Mouse (Mus musculus) ES-Bruce4 (cell line): ENCODE results near the gene Ifitm6. TPM values are rescaled to one million over a fixed set of nuclear protein-coding genes. Genes with fewer than 3 reads are reported as not detected.
A peak's percentile ranks its signal among the peaks of the same experiment; 100 is the strongest.
"Not testable (repeated sequence)": the region's sequence is repeated elsewhere in the genome, so short reads cannot be mapped to it uniquely, and the experiment has no call there.

Experiments used
- H3K27ac ChIP-seq: 2 replicates; pipeline ENCODE4 v1.5.1; 2012; ENCODE audit warnings: low read length, inconsistent platforms; ENCODE audit not compliant: insufficient read depth
- H3K27me3 ChIP-seq: 2 replicates; pipeline ENCODE4 v1.6.1; 2012; ENCODE audit warnings: mild to moderate bottlenecking, low read length, inconsistent platforms; ENCODE audit not compliant: control insufficient read depth, poor library complexity, insufficient read depth, severe bottlenecking
- H3K36me3 ChIP-seq: 2 replicates; pipeline ENCODE4 v1.6.1; 2012; ENCODE audit warnings: inconsistent platforms, mild to moderate bottlenecking, low read length, moderate library complexity; ENCODE audit not compliant: control insufficient read depth, poor library complexity, insufficient read depth, severe bottlenecking
- H3K4me1 ChIP-seq: one replicate; pipeline ENCODE4 v1.8.1; 2011; ENCODE audit warnings: low read length; ENCODE audit not compliant: control insufficient read depth, insufficient read depth
- H3K4me3 ChIP-seq: 2 replicates; pipeline ENCODE4 v1.5.1; 2011; ENCODE audit warnings: low read depth, mild to moderate bottlenecking, low read length
- H3K9ac ChIP-seq: 2 replicates; pipeline ENCODE4 v1.6.1; 2012; ENCODE audit warnings: low read depth, mild to moderate bottlenecking, inconsistent platforms; ENCODE audit not compliant: poor library complexity, severe bottlenecking
- H3K9me3 ChIP-seq: replicated peaks from 2 replicates; pipeline ENCODE4 v1.6.1; 2012; ENCODE audit warnings: mild to moderate bottlenecking, low read length, inconsistent platforms; ENCODE audit not compliant: control insufficient read depth, poor library complexity, insufficient read depth, severe bottlenecking
- CTCF ChIP-seq: IDR thresholded peaks from one replicate; pipeline ENCODE4 v1.8.1; 2011; ENCODE audit warnings: low read depth, low read length
- EP300 ChIP-seq: IDR thresholded peaks from 2 replicates; pipeline ENCODE4 v1.6.1; 2011; ENCODE audit warnings: low read depth, low read length; ENCODE audit not compliant: insufficient read depth
- POLR2A ChIP-seq: IDR thresholded peaks from one replicate; pipeline ENCODE4 v1.8.1; 2011; ENCODE audit warnings: low read length; ENCODE audit not compliant: insufficient read depth
- polyA plus RNA-seq: library from polyadenylated mRNA; stranded (reverse); fragments of >200 nt; gene quantifications from 2 replicates; pipeline ENCODE4 v1.2.4, GENCODE M21; 2011; ENCODE audit warnings: low read depth; ENCODE audit not compliant: missing spikeins, insufficient read depth, insufficient read length

Gene Ifitm6
- polyA plus RNA-seq, 1 experiment = not detected

DNA sequence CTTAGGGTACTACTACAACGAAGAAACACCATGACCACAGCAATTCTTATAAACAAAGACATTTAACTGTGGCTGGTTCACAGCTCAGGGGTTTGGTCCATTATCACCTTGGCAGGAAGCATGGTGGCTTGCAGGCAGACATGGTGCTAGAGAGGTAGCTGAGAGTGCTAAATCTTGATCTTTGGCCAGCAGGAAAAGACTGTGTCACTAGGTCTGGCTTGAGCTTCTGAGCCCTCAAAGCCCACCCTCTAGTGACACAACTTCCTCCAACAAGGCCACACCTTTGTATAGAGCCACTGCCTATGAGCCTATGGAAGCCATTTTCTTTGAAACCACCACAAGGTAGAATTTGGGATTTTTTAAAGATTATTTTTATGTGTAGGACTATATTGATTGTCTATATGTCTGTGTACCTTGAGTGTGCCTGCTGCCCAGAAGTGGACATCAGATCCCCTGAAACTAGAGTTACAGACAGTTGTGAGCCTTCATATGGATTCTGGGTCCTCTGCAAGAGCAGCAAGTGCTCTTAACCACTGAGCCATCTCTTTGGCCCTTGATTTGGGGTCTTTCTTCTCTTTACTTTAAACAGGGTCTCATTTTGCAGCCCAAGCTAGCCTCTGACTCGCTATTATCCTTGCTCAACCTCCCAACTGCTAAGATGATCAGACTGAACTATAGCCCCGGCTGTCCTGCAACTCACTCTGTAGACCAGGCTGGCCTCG, 21.8 kb upstream of the Ifitm6 start:
- Histone ChIP-seq H3K4me1 (peaks cover 8% of the 10 kb centered on the region), H3K9ac (no peak overlapping the region), H3K27me3 (no peaks in the 10 kb centered on the region), H3K36me3 (no peaks in the 10 kb centered on the region), H3K27ac (no peak overlapping the region), H3K9me3 (no peaks in the 10 kb centered on the region), H3K4me3 (no peak overlapping the region)
- no peak for TF ChIP-seq POLR2A
- TF ChIP-seq EP300 = no peak
- no peak for TF ChIP-seq CTCF

GRCm38 (mm10) chr7:141038090-141039032, 20.6 kb upstream of the Ifitm6 start:
- Histone ChIP-seq H3K27me3 (no peaks in the 10 kb centered on the region), H3K27ac (no peak overlapping the region), H3K4me3 (no peak overlapping the region), H3K9ac (0 out of 2 replicates have a peak overlapping the region, but pooled peaks have one; percentile 13), H3K4me1 (peaks cover 8% of the 10 kb centered on the region), H3K36me3 (no peaks in the 10 kb centered on the region), H3K9me3 (no peaks in the 10 kb centered on the region)
- TF ChIP-seq CTCF = no peak
- 0 out of 2 replicates have a peak, but pooled peaks have one; percentile 18 for TF ChIP-seq EP300
- TF ChIP-seq POLR2A = no peak

GRCm38 (mm10) chr7:141036624-141037023, 18.9 kb upstream of the Ifitm6 start:
- not testable (repeated sequence) for H3K9me3 ChIP-seq, H3K9ac ChIP-seq, H3K36me3 ChIP-seq

GRCm38 (mm10) chr7:141032458-141033167, 14.9 kb upstream of the Ifitm6 start:
- no peaks in the 10 kb centered on the region for H3K27me3 ChIP-seq
- no peak overlapping the region for H3K9ac ChIP-seq
- no peak overlapping the region for H3K4me3 ChIP-seq
- H3K36me3 ChIP-seq = no peaks in the 10 kb centered on the region
- no peak for TF ChIP-seq POLR2A
- TF ChIP-seq EP300 = no peak
- TF ChIP-seq CTCF = no peak
- H3K9me3 ChIP-seq = no peaks in the 10 kb centered on the region
- H3K4me1 ChIP-seq = peaks cover 2% of the 10 kb centered on the region
- H3K27ac ChIP-seq = no peak overlapping the region

More at GRCm38 (mm10) chr7:141036624-141037023, 18.9 kb upstream of the Ifitm6 start:
- H3K4me1 ChIP-seq, H3K4me3 ChIP-seq, H3K27me3 ChIP-seq, H3K27ac ChIP-seq: not testable (repeated sequence)

GRCm38 (mm10) chr7:141030390-141030789, 12.7 kb upstream of the Ifitm6 start:
- H3K9ac ChIP-seq = no peak overlapping the region
- H3K36me3 ChIP-seq = no peaks in the 10 kb centered on the region
- H3K9me3 ChIP-seq = no peaks in the 10 kb centered on the region
- no peak overlapping the region for H3K27ac ChIP-seq
- H3K4me1 ChIP-seq = peaks cover 2% of the 10 kb centered on the region
- H3K4me3 ChIP-seq = no peak overlapping the region
- H3K27me3 ChIP-seq = no peaks in the 10 kb centered on the region
- no peak for TF ChIP-seq CTCF
- no peak for TF ChIP-seq EP300
- no peak for TF ChIP-seq POLR2A
